Mouse (Mus musculus) limb, embryonic 12.5 days (tissue): Measurements from ENCODE around the gene Dll3. TPM values are rescaled to one million over a fixed set of nuclear protein-coding genes. Genes with fewer than 3 reads are reported as not detected.
"Not testable (repeated sequence)": the region's sequence is repeated elsewhere in the genome, so short reads cannot be mapped to it uniquely, and the experiment has no call there.

Experiments
- ATAC-seq: fragments of 200-750 bp; cut with Nextera tagmentation; 2 replicates; pipeline ENCODE4 v1.8.0; 2017; ENCODE audit warnings: low read depth, moderate TSS enrichment; ENCODE audit not compliant: insufficient number of reproducible peaks, insufficient read depth, low FRiP score, low TSS enrichment
- H3K27ac ChIP-seq: fragments of 300-500 bp; sonication (generic); 2 replicates; pipeline ENCODE4 v1.5.1; 2016; ENCODE audit warnings: mild to moderate bottlenecking, moderate library complexity
- H3K27me3 ChIP-seq: fragments of 300-500 bp; sonication (generic); 2 replicates; pipeline ENCODE4 v1.6.1; 2016; ENCODE audit warnings: mild to moderate bottlenecking, moderate library complexity
- H3K36me3 ChIP-seq: fragments of 300-500 bp; sonication (generic); 2 replicates; pipeline ENCODE4 v1.6.1; 2016; ENCODE audit warnings: mild to moderate bottlenecking, moderate library complexity
- H3K4me1 ChIP-seq: fragments of 300-500 bp; sonication (generic); replicated peaks from 2 replicates; pipeline ENCODE4 v1.6.1; 2016
- H3K4me2 ChIP-seq: fragments of 300-500 bp; sonication (generic); 2 replicates; pipeline ENCODE4 v1.6.1; 2016; ENCODE audit warnings: mild to moderate bottlenecking, moderate library complexity
- H3K4me3 ChIP-seq: fragments of 300-500 bp; sonication (generic); replicated peaks from 2 replicates; pipeline ENCODE4 v1.5.1; 2016; ENCODE audit warnings: mild to moderate bottlenecking
- H3K9ac ChIP-seq: fragments of 300-500 bp; sonication (generic); replicated peaks from 2 replicates; pipeline ENCODE4 v1.6.1; 2016; ENCODE audit warnings: mild to moderate bottlenecking, moderate library complexity
- H3K9me3 ChIP-seq: fragments of 300-500 bp; sonication (generic); 2 replicates; pipeline ENCODE4 v1.6.1; 2016; ENCODE audit warnings: mild to moderate bottlenecking, moderate library complexity
- WGBS: fragments of 180-500 bp; shearing (Covaris S2); methylation state at CpG from one replicate; pipeline ENCODE4 v1.1.7; 2016; 5-methylcytosine and 5-hydroxymethylcytosine counted together
- polyA plus RNA-seq: library from polyadenylated mRNA; unstranded; fragments of >200 nt; fragmentation: Nextera tagmentation; extraction: Ambion mirVana; gene quantifications from 2 replicates; pipeline ENCODE4 v1.2.1, GENCODE M21; 2016

Dll3 gene
- polyA plus RNA-seq, 1 experiment from 2014 or later: 3.7 TPM

DNA sequence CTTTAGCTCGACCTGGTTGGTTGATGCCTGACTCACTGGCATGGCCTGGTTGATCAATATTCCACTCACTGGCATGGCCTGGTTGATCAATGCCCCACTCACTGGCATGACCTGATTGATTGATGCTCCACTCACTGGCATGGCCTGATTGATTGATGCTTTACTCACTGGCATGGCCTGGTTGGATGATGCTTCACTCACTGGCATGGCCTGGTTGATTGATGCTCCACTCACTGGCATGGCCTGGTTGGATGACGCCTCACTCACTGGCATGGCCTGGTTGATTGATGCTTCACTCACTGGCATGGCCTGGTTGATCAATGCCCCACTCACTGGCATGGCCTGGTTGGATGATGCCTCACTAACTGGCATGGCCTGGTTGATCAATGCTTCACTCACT is 58.1 kb downstream of the Dll3 start:
- not testable (repeated sequence) for H3K36me3 ChIP-seq, H3K27me3 ChIP-seq, H3K9ac ChIP-seq, H3K4me3 ChIP-seq, H3K4me1 ChIP-seq, H3K27ac ChIP-seq, H3K9me3 ChIP-seq, H3K4me2 ChIP-seq, ATAC-seq
- 74% methylated on average over 2 of the region's 2 CpGs for WGBS

Other genes starting within 250 kb of the Dll3 start
- gene Fcgbp, start 231.0 kb downstream of the Dll3 start, polyA plus RNA-seq: 0.25 and 0.63 TPM in 2 replicates
- gene 9530053A07Rik, start 172.8 kb downstream of the Dll3 start, polyA plus RNA-seq: 0.04 and 0.05 TPM in 2 replicates
- 159 and 169 TPM in 2 replicates for gene Fbl, start 132.5 kb downstream of the Dll3 start, polyA plus RNA-seq
- 17.6 and 20.5 TPM in 2 replicates for gene Dyrk1b, start 122.8 kb downstream of the Dll3 start, polyA plus RNA-seq
- gene Eid2, start 34.4 kb downstream of the Dll3 start, polyA plus RNA-seq: 5.4 and 18.9 TPM in 2 replicates
- gene Eid2b, start 24.5 kb downstream of the Dll3 start, polyA plus RNA-seq: 17.6 and 18.5 TPM in 2 replicates
- not detected in 2 replicates for gene Selenov, start 11.1 kb downstream of the Dll3 start, polyA plus RNA-seq
- gene Timm50, start 9.8 kb upstream of the Dll3 start, polyA plus RNA-seq: 166 and 169 TPM in 2 replicates
- 99.0 and 117 TPM in 2 replicates for gene Supt5, start 36.5 kb upstream of the Dll3 start, polyA plus RNA-seq
- gene Rps16, start 48.4 kb upstream of the Dll3 start, polyA plus RNA-seq: 915 and 927 TPM in 2 replicates
- 96.9 and 106 TPM in 2 replicates for gene Plekhg2, start 70.4 kb upstream of the Dll3 start, polyA plus RNA-seq
- 7.1 and 7.7 TPM in 2 replicates for gene Zfp36, start 78.0 kb upstream of the Dll3 start, polyA plus RNA-seq
- gene Med29, start 90.5 kb upstream of the Dll3 start, polyA plus RNA-seq: 45.4 and 51.6 TPM in 2 replicates
- 83.0 and 86.8 TPM in 2 replicates for gene Paf1, start 90.7 kb upstream of the Dll3 start, polyA plus RNA-seq
- 6.2 and 9.0 TPM in 2 replicates for gene Gmfg, start 135.2 kb upstream of the Dll3 start, polyA plus RNA-seq
- 7.5 and 7.9 TPM in 2 replicates for gene Lrfn1, start 149.7 kb upstream of the Dll3 start, polyA plus RNA-seq
- gene Ifnl2, start 208.2 kb upstream of the Dll3 start, polyA plus RNA-seq: not detected in 2 replicates
- not detected in 2 replicates for gene Ifnl3, start 220.6 kb upstream of the Dll3 start, polyA plus RNA-seq
- gene Sycn, start 238.6 kb upstream of the Dll3 start, polyA plus RNA-seq: not detected in 2 replicates
- not detected in 2 replicates for gene Nccrp1, start 245.0 kb upstream of the Dll3 start, polyA plus RNA-seq